In genomic region chr1:131068011-131068727, GRCm38 (mm10) we compare ENCODE assay signal across 16 mouse cellular contexts. TPM values are rescaled to one million over a fixed set of nuclear protein-coding genes. Genes with fewer than 3 reads are reported as not detected.
DNase-seq lines count a peak whose midpoint lies in the region; ATAC-seq and TF ChIP-seq lines count a peak whose summit lies in the region.
"Had no signal": no experiment of that assay in that cellular context is flagged by ENCODE, and none has a peak within 500 bp of the region (broad histone marks: within the 10 kb centered on the region; RNA-seq: fewer than 3 reads in every experiment).

No protein-coding gene starts in this region.

- H3K27me3 ChIP-seq in heart, embryonic 15.5 days = no peaks in the 10 kb centered on the region
- no peaks in the 10 kb centered on the region for H3K27me3 ChIP-seq in erythroblast, embryonic 14.5 days (ENCODE audit: control insufficient read depth)
- H3K27me3 ChIP-seq in liver, embryonic 14.5 days (ENCODE audit: control insufficient read depth, insufficient read depth, low read length) = no peaks in the 10 kb centered on the region
- no peaks in the 10 kb centered on the region for H3K27me3 ChIP-seq in forebrain, embryonic 12.5 days
- H3K27me3 ChIP-seq: CH12.LX; hindbrain, embryonic 12.5 days; limb, embryonic 12.5 days; neural tube, embryonic 12.5 days had no signal

- H3K36me3 ChIP-seq in heart, embryonic 15.5 days = no peaks in the 10 kb centered on the region
- H3K36me3 ChIP-seq in erythroblast, embryonic 14.5 days (ENCODE audit: control insufficient read depth) = no peaks in the 10 kb centered on the region; the same call in 1 of the 2 replicates
- no peaks in the 10 kb centered on the region for H3K36me3 ChIP-seq in liver, embryonic 14.5 days (replicated peaks; ENCODE audit: control insufficient read depth, insufficient read depth, low read depth)
- peaks cover 7% of the 10 kb centered on the region for H3K36me3 ChIP-seq in forebrain, embryonic 12.5 days (replicated peaks)
- H3K36me3 ChIP-seq: hindbrain, embryonic 12.5 days had no signal

- no peak for TF ChIP-seq CTCF in liver, embryonic 14.5 days (IDR thresholded peaks at IDR 0.05; ENCODE audit: low read depth)

- peaks cover 48% of the 10 kb centered on the region for H3K4me1 ChIP-seq in heart, embryonic 15.5 days (replicated peaks)
- H3K4me1 ChIP-seq in erythroblast, embryonic 14.5 days (ENCODE audit: control insufficient read depth) = peaks cover 59% of the 10 kb centered on the region
- peaks cover 28 to 49% of the 10 kb centered on the region in 2 experiments for H3K4me1 ChIP-seq in liver, embryonic 14.5 days (replicated peaks; ENCODE audit: control insufficient read depth in 2 of 2, insufficient read depth in 2 of 2, low read length in 1 of 2)
- H3K4me1 ChIP-seq in forebrain, embryonic 12.5 days = peaks cover 18% of the 10 kb centered on the region

- H3K9ac ChIP-seq in heart, embryonic 15.5 days = no peak overlapping the region
- H3K9ac ChIP-seq in liver, embryonic 14.5 days (replicated peaks) = 0 out of 2 replicates have a peak overlapping the region, but pooled peaks have one; percentile 32
- H3K9ac ChIP-seq in forebrain, embryonic 12.5 days = no peak overlapping the region
- H3K9ac ChIP-seq: hindbrain, embryonic 12.5 days; limb, embryonic 12.5 days; neural tube, embryonic 12.5 days had no signal

- no peak overlapping the region for H3K4me3 ChIP-seq in heart, embryonic 15.5 days
- peak overlapping the region; percentile 18 for H3K4me3 ChIP-seq in erythroblast, embryonic 14.5 days (replicated peaks)
- H3K4me3 ChIP-seq in liver, embryonic 14.5 days (ENCODE audit: insufficient read depth in 1 of 2, low read depth in 2 of 2, low read length in 2 of 2) = no peak overlapping the region; a peak in 1 of 4 replicates
- no peak overlapping the region for H3K4me3 ChIP-seq in forebrain, embryonic 12.5 days (replicated peaks)
- H3K4me3 ChIP-seq: hindbrain, embryonic 12.5 days; limb, embryonic 12.5 days; midbrain, embryonic 10.5 days; neural tube, embryonic 12.5 days had no signal

- DNase-seq in heart, adult 8-10 months (ENCODE audit: low spot score) = no peak
- DNase-seq in Muller cell, postnatal 12 days (ENCODE audit: inconsistent ontology term) = peak; percentile 65
- DNase-seq in liver, embryonic 14.5 days (ENCODE audit: low read depth in 3 of 3, low spot score in 3 of 3) = peak; percentile 55 to 70 (median 58)
- no peak for DNase-seq in thymus, postnatal 10 days (ENCODE audit: low spot score in 2 of 2)
- no peak for DNase-seq in thymus, postnatal 36 days
- DNase-seq: cerebellum, postnatal 25 days; gastrocnemius, postnatal 14 days had no signal

- WGBS in heart, embryonic 15.5 days = 77% methylated on average over 10 of the region's 10 CpGs
- WGBS in liver, embryonic 14.5 days (ENCODE audit: insufficient replicate concordance) = 22% methylated on average over 10 of the region's 10 CpGs
- 92% methylated on average over 10 of the region's 10 CpGs for WGBS in forebrain, embryonic 12.5 days

- peak overlapping the region; percentile 11; the same call in 1 of the 2 replicates for H3K27ac ChIP-seq in heart, embryonic 15.5 days
- peak overlapping the region; percentile 4 for H3K27ac ChIP-seq in liver, embryonic 14.5 days
- H3K27ac ChIP-seq in forebrain, embryonic 12.5 days = no peak overlapping the region
- H3K27ac ChIP-seq: hindbrain, embryonic 12.5 days; limb, embryonic 12.5 days; midbrain, embryonic 10.5 days; neural tube, embryonic 12.5 days had no signal

- H3K4me2 ChIP-seq in heart, embryonic 15.5 days = no peak overlapping the region
- H3K4me2 ChIP-seq in liver, embryonic 14.5 days (ENCODE audit: low read depth) = peak overlapping the region; percentile 37
- no peak overlapping the region for H3K4me2 ChIP-seq in forebrain, embryonic 12.5 days
- H3K4me2 ChIP-seq: hindbrain, embryonic 12.5 days; limb, embryonic 12.5 days; neural tube, embryonic 12.5 days had no signal

- TF ChIP-seq EP300 in liver, embryonic 14.5 days (IDR thresholded peaks at IDR 0.05; ENCODE audit: low read depth) = peak; percentile 78

- no peaks in the 10 kb centered on the region for H3K9me3 ChIP-seq in heart, embryonic 15.5 days (replicated peaks)
- H3K9me3 ChIP-seq in erythroblast, embryonic 14.5 days (ENCODE audit: control insufficient read depth, low read length) = no peaks in the 10 kb centered on the region
- no peaks in the 10 kb centered on the region for H3K9me3 ChIP-seq in liver, embryonic 14.5 days (ENCODE audit: control insufficient read depth, low read length)
- no peaks in the 10 kb centered on the region for H3K9me3 ChIP-seq in forebrain, embryonic 12.5 days
- H3K9me3 ChIP-seq: hindbrain, embryonic 12.5 days; limb, embryonic 12.5 days; midbrain, embryonic 10.5 days; neural tube, embryonic 12.5 days had no signal

- ATAC-seq in heart, embryonic 15.5 days (replicated peaks; ENCODE audit: insufficient number of reproducible peaks, insufficient read depth, low FRiP score, low read depth) = no peak
- ATAC-seq in liver, embryonic 14.5 days (ENCODE audit: insufficient read depth) = peak; percentile 98
- no peak for ATAC-seq in forebrain, embryonic 12.5 days (ENCODE audit: low FRiP score)

RNA-seq across cellular contexts. Expression of gene Mapkapk2, which starts 29.5 kb away (rescaled TPM):
- polyA plus RNA-seq in heart, embryonic 15.5 days (2015; fragmentation: Nextera tagmentation; extraction: Ambion mirVana) = 57.5 and 69.4 TPM in 2 replicates
- 100 to 1,000 TPM; 303 to 326 (median 315) TPM for total RNA-seq in heart, adult 8-10 months (2022)
- 1.3 and 1.5 TPM in 2 replicates for polyA plus RNA-seq in erythroblast, embryonic 14.5 days (2012)
- polyA plus RNA-seq in liver, embryonic 14.5 days (2012; rRNA removed) = 10.3 and 12.9 TPM in 2 replicates
- 12.8 and 13.6 TPM in 2 replicates for polyA plus RNA-seq in liver, embryonic 14.5 days (2014; fragmentation: Nextera tagmentation; extraction: Ambion mirVana)
- 51.0 and 55.3 TPM in 2 replicates for polyA plus RNA-seq in forebrain, embryonic 12.5 days (2016; fragmentation: Nextera tagmentation; extraction: Ambion mirVana)

RNA-seq across cellular contexts. Expression of gene Il10, which starts 48.5 kb away (rescaled TPM):
- polyA plus RNA-seq in heart, embryonic 15.5 days (2015; fragmentation: Nextera tagmentation; extraction: Ambion mirVana) = 0.42 TPM in 1 of 2 replicates, not detected in the other
- total RNA-seq in heart, adult 8-10 months (2022) = not detected
- polyA plus RNA-seq in erythroblast, embryonic 14.5 days (2012) = not detected in 2 replicates
- polyA plus RNA-seq in liver, embryonic 14.5 days (2012; rRNA removed) = 0.03 TPM in 2 replicates
- not detected in 2 replicates for polyA plus RNA-seq in liver, embryonic 14.5 days (2014; fragmentation: Nextera tagmentation; extraction: Ambion mirVana)
- not detected in 2 replicates for polyA plus RNA-seq in forebrain, embryonic 12.5 days (2016; fragmentation: Nextera tagmentation; extraction: Ambion mirVana)
- total RNA-seq: gastrocnemius, postnatal 14 days; layer of hippocampus, postnatal 10 days had no signal
- polyA plus RNA-seq: hindbrain, embryonic 12.5 days; midbrain, embryonic 10.5 days; neural tube, embryonic 12.5 days had no signal

Comparison
In these comparisons a context has a peak if more than half of its experiments do, and no peak if none do; other contexts are left out.
1. DNase-seq: peak in Muller cell, postnatal 12 days (single experiment) and liver, embryonic 14.5 days (3 of 3); none in heart, adult 8-10 months (single experiment), thymus, postnatal 10 days (0 of 2) and thymus, postnatal 36 days (0 of 2).